Mouse (Mus musculus) forebrain, postnatal 0 days (tissue): ENCODE measurements at regions not wholly inside any gene's neighbourhood (a gene's known extent, or its start where the extent isn't known, plus 50 kb on each side); places are given as distances from the start of the nearest gene placed in this dataset.
A peak's percentile ranks its signal among the peaks of the same experiment; 100 is the strongest.

ENCODE experiments used
- ATAC-seq: fragments of 200-750 bp; cut with Nextera tagmentation; 2 replicates; pipeline ENCODE4 v1.8.0; 2017; ENCODE audit warnings: mild to moderate bottlenecking, moderate library complexity
- DNase-seq: peaks from one replicate; pipeline ENCODE4 v3.0.0-alpha.2; 2015
- H3K27ac ChIP-seq: fragments of 300-500 bp; sonication (generic); 2 replicates; pipeline ENCODE4 v1.5.1; 2014; ENCODE audit warnings: low read depth, mild to moderate bottlenecking, antibody characterized with exemption, low read length, moderate library complexity, mixed read lengths
- H3K27me3 ChIP-seq: fragments of 300-500 bp; sonication (generic); 2 replicates; pipeline ENCODE4 v1.6.1; 2014; ENCODE audit warnings: mild to moderate bottlenecking, low read length, mixed read lengths; ENCODE audit not compliant: insufficient read depth
- H3K36me3 ChIP-seq: fragments of 300-500 bp; sonication (generic); 2 replicates; pipeline ENCODE4 v1.6.1; 2014; ENCODE audit warnings: mild to moderate bottlenecking, moderate library complexity; ENCODE audit not compliant: insufficient read depth
- H3K4me1 ChIP-seq: fragments of 300-500 bp; sonication (generic); 2 replicates; pipeline ENCODE4 v1.6.1; 2014; ENCODE audit warnings: antibody characterized with exemption; ENCODE audit not compliant: insufficient read depth
- H3K4me2 ChIP-seq: fragments of 300-500 bp; sonication (generic); 2 replicates; pipeline ENCODE4 v1.6.1; 2014; ENCODE audit warnings: low read depth, mild to moderate bottlenecking, moderate library complexity
- H3K4me3 ChIP-seq: fragments of 300-500 bp; sonication (generic); 2 replicates; pipeline ENCODE4 v1.5.1; 2014; ENCODE audit warnings: low read depth, low read length, mixed read lengths
- H3K9ac ChIP-seq: fragments of 300-500 bp; sonication (generic); 2 replicates; pipeline ENCODE4 v1.6.1; 2014; ENCODE audit warnings: mild to moderate bottlenecking
- H3K9me3 ChIP-seq: fragments of 300-500 bp; sonication (generic); 2 replicates; pipeline ENCODE4 v1.6.1; 2016; ENCODE audit warnings: low read length
- CTCF ChIP-seq: sonication (generic); IDR thresholded peaks from 2 replicates; pipeline ENCODE4 v1.5.1; 2016; ENCODE audit warnings: antibody characterized with exemption, control low read depth, low read depth
- WGBS: fragments of 180-500 bp; shearing (Covaris S2); extraction: QIAGEN DNeasy Blood & Tissue Kit; methylation state at CpG from one replicate; pipeline ENCODE4 v1.1.7; 2014; 5-methylcytosine and 5-hydroxymethylcytosine counted together

GRCm38 (mm10) chr15:96867701-96868100, 168.2 kb upstream of the Slc38a2 start:
- no peak for TF ChIP-seq CTCF
- Histone ChIP-seq H3K36me3 (no peaks in the 10 kb centered on the region), H3K4me3 (no peak overlapping the region), H3K27ac (no peak overlapping the region), H3K4me2 (no peak overlapping the region), H3K9me3 (no peaks in the 10 kb centered on the region), H3K9ac (no peak overlapping the region), H3K4me1 (no peaks in the 10 kb centered on the region), H3K27me3 (no peaks in the 10 kb centered on the region)
- WGBS = 56% methylated on average over 7 of the region's 7 CpGs
- no peak for ATAC-seq
- no peak for DNase-seq

- 95% methylated on average over 7 of the region's 7 CpGs for WGBS
- H3K4me1 ChIP-seq = no peaks in the 10 kb centered on the region
- H3K9me3 ChIP-seq = no peaks in the 10 kb centered on the region
- no peak for TF ChIP-seq CTCF
- ATAC-seq = no peak
- H3K27ac ChIP-seq = no peak overlapping the region
- H3K27me3 ChIP-seq = no peaks in the 10 kb centered on the region
- no peak overlapping the region for H3K9ac ChIP-seq
- no peak overlapping the region for H3K4me2 ChIP-seq
- H3K4me3 ChIP-seq = no peak overlapping the region
- no peak for DNase-seq
- no peaks in the 10 kb centered on the region for H3K36me3 ChIP-seq
These were observed 166.4 kb upstream of the Slc38a2 start for GRCm38 (mm10) chr15:96865932-96866331.

GRCm38 (mm10) chr15:96857709-96858108, 158.2 kb upstream of the Slc38a2 start:
- no peak overlapping the region for H3K4me2 ChIP-seq
- TF ChIP-seq CTCF = no peak
- ATAC-seq (no peak), DNase-seq (no peak)
- H3K4me3 ChIP-seq = no peak overlapping the region
- no peaks in the 10 kb centered on the region for H3K36me3 ChIP-seq
- 72% methylated on average over 3 of the region's 3 CpGs for WGBS
- no peaks in the 10 kb centered on the region for H3K27me3 ChIP-seq
- no peaks in the 10 kb centered on the region for H3K4me1 ChIP-seq
- H3K9ac ChIP-seq = no peak overlapping the region
- H3K27ac ChIP-seq = no peak overlapping the region
- no peaks in the 10 kb centered on the region for H3K9me3 ChIP-seq

DNA sequence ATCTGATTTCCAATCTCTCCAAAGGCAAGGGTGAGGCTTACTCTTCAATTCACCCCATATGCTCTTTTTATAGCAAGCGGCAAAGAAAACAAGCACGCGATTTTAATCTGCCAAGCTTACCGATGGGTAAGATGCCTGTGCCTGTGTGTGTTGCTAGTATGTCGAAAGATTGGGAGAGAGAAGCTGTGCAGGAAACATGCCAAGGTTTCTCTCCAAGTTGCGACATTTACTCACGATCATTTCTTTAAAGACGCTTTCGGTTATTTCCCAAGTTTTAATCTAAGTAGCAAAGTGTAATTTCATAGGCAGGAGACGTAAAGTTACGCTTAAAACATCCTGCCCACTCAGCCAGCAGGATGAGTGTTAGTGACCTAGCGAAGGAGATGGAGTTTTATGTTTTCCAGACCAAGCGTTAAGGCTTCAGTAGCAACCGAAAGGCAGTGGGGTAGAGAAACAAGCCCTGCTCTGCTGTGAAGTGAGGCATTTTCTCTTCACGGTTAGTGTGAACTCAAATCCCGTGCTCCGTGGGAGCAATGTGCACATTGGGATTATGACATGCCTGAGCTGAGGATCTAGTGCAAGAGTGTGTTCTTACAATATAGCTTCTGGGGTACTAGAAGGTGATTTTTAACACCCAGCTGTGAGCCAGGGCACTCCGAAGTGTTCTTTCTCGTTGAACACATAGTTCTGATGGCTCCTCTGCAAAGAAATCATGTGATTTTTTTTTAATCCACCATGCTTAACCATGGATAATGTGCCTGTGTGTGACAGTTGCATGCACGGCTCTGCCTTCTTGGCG, 152.6 kb upstream of the Slc38a2 start:
- Histone ChIP-seq H3K27me3 (no peaks in the 10 kb centered on the region), H3K4me2 (no peak overlapping the region), H3K4me1 (no peaks in the 10 kb centered on the region), H3K4me3 (no peak overlapping the region), H3K36me3 (no peaks in the 10 kb centered on the region), H3K27ac (no peak overlapping the region), H3K9ac (no peak overlapping the region), H3K9me3 (no peaks in the 10 kb centered on the region)
- no peak for TF ChIP-seq CTCF
- WGBS = 79% methylated on average over 21 of the region's 21 CpGs
- DNase-seq = peak; percentile 24
- no peak for ATAC-seq

GRCm38 (mm10) chr15:96848150-96848549, 148.6 kb upstream of the Slc38a2 start:
- no peaks in the 10 kb centered on the region for H3K9me3 ChIP-seq
- no peaks in the 10 kb centered on the region for H3K4me1 ChIP-seq
- H3K4me3 ChIP-seq = no peak overlapping the region
- no peak overlapping the region for H3K9ac ChIP-seq
- no peaks in the 10 kb centered on the region for H3K27me3 ChIP-seq
- 87% methylated on average over 2 of the region's 2 CpGs for whole genome bisulfite sequencing
- no peak overlapping the region for H3K27ac ChIP-seq
- no peak for ATAC-seq
- no peaks in the 10 kb centered on the region for H3K36me3 ChIP-seq
- peak; percentile 52 for TF ChIP-seq CTCF
- DNase-seq = no peak
- no peak overlapping the region for H3K4me2 ChIP-seq

- H3K4me1 ChIP-seq = no peaks in the 10 kb centered on the region
- ATAC-seq (no peak), DNase-seq (no peak)
- TF ChIP-seq CTCF = no peak
- H3K9me3 ChIP-seq = no peaks in the 10 kb centered on the region
- 89% methylated on average over 6 of the region's 6 CpGs for WGBS
- H3K27me3 ChIP-seq = no peaks in the 10 kb centered on the region
- no peak overlapping the region for H3K27ac ChIP-seq
- no peak overlapping the region for H3K9ac ChIP-seq
- no peak overlapping the region for H3K4me2 ChIP-seq
- H3K4me3 ChIP-seq = no peak overlapping the region
- H3K36me3 ChIP-seq = no peaks in the 10 kb centered on the region
These were observed 145.7 kb upstream of the Slc38a2 start for GRCm38 (mm10) chr15:96845221-96845620.

GRCm38 (mm10) chr15:96844290-96844689, 144.8 kb upstream of the Slc38a2 start:
- Histone ChIP-seq H3K9ac (no peak overlapping the region), H3K4me1 (no peaks in the 10 kb centered on the region), H3K27me3 (no peaks in the 10 kb centered on the region), H3K9me3 (no peaks in the 10 kb centered on the region), H3K4me3 (no peak overlapping the region), H3K4me2 (no peak overlapping the region), H3K27ac (no peak overlapping the region), H3K36me3 (no peaks in the 10 kb centered on the region)
- ATAC-seq = no peak
- DNase-seq = no peak
- no peak for TF ChIP-seq CTCF
- whole genome bisulfite sequencing = 80% methylated on average over 4 of the region's 4 CpGs
